Mouse (Mus musculus): Measurements from ENCODE around the gene Defa30.
"Not testable (repeated sequence)": the region's sequence is repeated elsewhere in the genome, so short reads cannot be mapped to it uniquely, and the experiment has no call there.

The Defa30 gene

GRCm38 (mm10) chr8:21134342-21134741 is at the start of gene Defa30:
Gene Defa30 (plus strand): TSS chr8:21134642.
- DNase-seq: not testable (repeated sequence)

- peak in 1 of 2 experiments; percentile 0 for DNase-seq
Observed at GRCm38 (mm10) chr8:21093106-21093505, 41.3 kb upstream of the Defa30 start.

- DNase-seq: not testable (repeated sequence)
Observed at GRCm38 (mm10) chr8:21095950-21096349, 38.5 kb upstream of the Defa30 start, which contains the start of gene Gm14851. Gene Gm14851 (minus strand): TSS chr8:21096050.

- DNase-seq: not testable (repeated sequence)
Observed at GRCm38 (mm10) chr8:21161977-21162376, 27.5 kb downstream of the Defa30 start, which contains the start of gene Defa22. Gene Defa22 (plus strand): TSS chr8:21162277.

Data from cerebellum, adult 18-20 months (tissue).